Mouse (Mus musculus) G1E (cell line): Measurements from ENCODE around the gene Eno2. TPM values are rescaled to one million over a fixed set of nuclear protein-coding genes. Genes with fewer than 3 reads are reported as not detected.
"Not testable (repeated sequence)": the region's sequence is repeated elsewhere in the genome, so short reads cannot be mapped to it uniquely, and the experiment has no call there.

ENCODE experiments used
- ATAC-seq: 2 replicates; pipeline ENCODE4 v1.8.0; 2016; ENCODE audit warnings: mild to moderate bottlenecking; ENCODE audit not compliant: insufficient number of reproducible peaks, poor library complexity, low FRiP score, severe bottlenecking; ENCODE audit errors: extremely low read depth
- DNase-seq: peaks from one replicate; pipeline ENCODE4 v3.0.0; 2012; ENCODE audit warnings: low spot score
- H3K27me3 ChIP-seq: 2 replicates; pipeline ENCODE4 v1.6.1; 2012; ENCODE audit warnings: mild to moderate bottlenecking, low read length, inconsistent platforms; ENCODE audit not compliant: insufficient read depth
- H3K36me3 ChIP-seq: replicated peaks from 2 replicates; pipeline ENCODE3; 2012; ENCODE audit warnings: mild to moderate bottlenecking, inconsistent platforms
- H3K4me1 ChIP-seq: 2 replicates; pipeline ENCODE4 v1.6.1; 2012; ENCODE audit warnings: low read depth, low read length, inconsistent platforms, mixed read lengths; ENCODE audit not compliant: insufficient read depth
- H3K4me3 ChIP-seq: 2 replicates; pipeline ENCODE4 v1.5.1; 2012; ENCODE audit warnings: low read depth, mild to moderate bottlenecking, inconsistent platforms, low read length, moderate library complexity, mixed read lengths
- H3K9me3 ChIP-seq: replicated peaks from 2 replicates; pipeline ENCODE4 v1.6.1; 2012; ENCODE audit warnings: inconsistent platforms
- CTCF ChIP-seq: IDR thresholded peaks from 2 replicates; pipeline ENCODE4 v1.5.1; 2012; ENCODE audit warnings: low read depth, low read length, inconsistent platforms, mixed read lengths
- GATA1 ChIP-seq: IDR thresholded peaks from 2 replicates; pipeline ENCODE4 v1.6.1; 2012; ENCODE audit warnings: borderline replicate concordance, low read length, inconsistent platforms, mixed read lengths
- GATA2 ChIP-seq: IDR thresholded peaks from 2 replicates; pipeline ENCODE4 v1.6.1; 2012; ENCODE audit warnings: low read depth, low read length, inconsistent platforms, borderline replicate concordance
- POLR2AphosphoS5 ChIP-seq: IDR thresholded peaks from 2 replicates; pipeline ENCODE4 v1.6.1; 2012; ENCODE audit warnings: low read depth, low read length, inconsistent platforms; ENCODE audit not compliant: insufficient replicate concordance
- TAL1 ChIP-seq: conservative IDR thresholded peaks from 2 replicates; pipeline ENCODE4 v1.6.1; 2012; ENCODE audit warnings: low read depth, low read length, inconsistent platforms, mixed read lengths
- polyA plus RNA-seq: library from polyadenylated mRNA; stranded (reverse); fragments of >175 nt; gene quantifications from 2 replicates; pipeline ENCODE4 v1.2.3, GENCODE M21; 2012
- total RNA-seq, 2 experiments: library from RNA; stranded (forward) in 1 of 2; stranded (reverse) in 1 of 2; fragments of 200-1000 nt in 1 of 2; fragments of >200 nt in 1 of 2; fragmentation: Nextera tagmentation in 1 of 2; gene quantifications; 2 replicates each; pipeline ENCODE4 v1.2.3; 2014 to 2017

Eno2 gene
- total and polyA plus RNA-seq, 3 experiments = 0.29 to 3.6 (median 3.2) TPM

- Histone ChIP-seq H3K36me3 (peaks cover 27% of the 10 kb centered on the region), H3K4me1 (peaks cover 65% of the 10 kb centered on the region), H3K27me3 (no peaks in the 10 kb centered on the region), H3K9me3 (no peaks in the 10 kb centered on the region), H3K4me3 (peak overlapping the region; percentile 77)
- DNase-seq = peak; percentile 82
- ATAC-seq = peak; percentile 69
- no peak for TF ChIP-seq GATA1
- TF ChIP-seq POLR2AphosphoS5 = 0 out of 2 replicates have a peak, but pooled peaks have one; percentile 21
These were observed 36.2 kb upstream of the Eno2 start for GRCm38 (mm10) chr6:124805341-124806321.

GRCm38 (mm10) chr6:124804341-124804740 lies 34.9 kb upstream of the Eno2 start:
- H3K36me3 ChIP-seq = peaks cover 14% of the 10 kb centered on the region
- H3K9me3 ChIP-seq = no peaks in the 10 kb centered on the region
- H3K4me3 ChIP-seq = no peak overlapping the region
- DNase-seq = no peak
- H3K4me1 ChIP-seq = peaks cover 52% of the 10 kb centered on the region
- no peak for TF ChIP-seq TAL1
- no peak for TF ChIP-seq CTCF
- no peak for TF ChIP-seq GATA1
- TF ChIP-seq POLR2AphosphoS5 = no peak
- TF ChIP-seq GATA2 = no peak
- no peaks in the 10 kb centered on the region for H3K27me3 ChIP-seq
- no peak for ATAC-seq

- H3K36me3 ChIP-seq = peaks cover 10% of the 10 kb centered on the region
- peaks cover 46% of the 10 kb centered on the region for H3K4me1 ChIP-seq
- not testable (repeated sequence) for H3K27me3 ChIP-seq, H3K9me3 ChIP-seq, H3K4me3 ChIP-seq, ATAC-seq, DNase-seq
These were observed 34.2 kb upstream of the Eno2 start for GRCm38 (mm10) chr6:124803691-124804090.

GRCm38 (mm10) chr6:124803061-124803460 lies 33.6 kb upstream of the Eno2 start:
- H3K4me1 ChIP-seq = peaks cover 39% of the 10 kb centered on the region
- H3K4me3 ChIP-seq = no peak overlapping the region
- no peak for TF ChIP-seq CTCF
- no peak for TF ChIP-seq GATA1
- no peak for TF ChIP-seq TAL1
- no peak for TF ChIP-seq POLR2AphosphoS5
- TF ChIP-seq GATA2 = no peak

GRCm38 (mm10) chr6:124802400-124802799 lies 32.9 kb upstream of the Eno2 start:
- H3K9me3 ChIP-seq, H3K36me3 ChIP-seq, H3K27me3 ChIP-seq, DNase-seq: not testable (repeated sequence)
- H3K4me3 ChIP-seq = peak overlapping the region; percentile 58; the same call in 1 of the 2 replicates
- peaks cover 33% of the 10 kb centered on the region for H3K4me1 ChIP-seq
- peak; percentile 32; the same call in 1 of the 2 replicates for ATAC-seq

More at GRCm38 (mm10) chr6:124803061-124803460, 33.6 kb upstream of the Eno2 start:
- H3K9me3 ChIP-seq = no peaks in the 10 kb centered on the region
- DNase-seq (no peak), ATAC-seq (no peak)
- H3K27me3 ChIP-seq = no peaks in the 10 kb centered on the region
- H3K36me3 ChIP-seq = peaks cover 8% of the 10 kb centered on the region

- no peak for ATAC-seq
- H3K36me3 ChIP-seq = peaks cover 23% of the 10 kb centered on the region
- H3K27me3 ChIP-seq = no peaks in the 10 kb centered on the region
- no peak for DNase-seq
- H3K4me1 ChIP-seq = peaks cover 7% of the 10 kb centered on the region
- TF ChIP-seq GATA1 (no peak), TAL1 (no peak), POLR2AphosphoS5 (no peak), GATA2 (no peak)
- H3K9me3 ChIP-seq = no peaks in the 10 kb centered on the region
- H3K4me3 ChIP-seq = no peak overlapping the region
These were observed 26.7 kb upstream of the Eno2 start for GRCm38 (mm10) chr6:124796200-124796599.

GRCm38 (mm10) chr6:124795781-124796180 lies 26.3 kb upstream of the Eno2 start:
- Histone ChIP-seq H3K27me3 (no peaks in the 10 kb centered on the region), H3K9me3 (no peaks in the 10 kb centered on the region), H3K36me3 (peaks cover 23% of the 10 kb centered on the region), H3K4me3 (no peak overlapping the region), H3K4me1 (peaks cover 7% of the 10 kb centered on the region)
- TF ChIP-seq POLR2AphosphoS5 (0 out of 2 replicates have a peak, but pooled peaks have one; percentile 63), TAL1 (no peak)
- no peak for ATAC-seq
- no peak for DNase-seq
